ENCODE assay signal across 8 mouse cellular contexts in genomic region chr1:182408243-182408642, GRCm38 (mm10). TPM values are rescaled to one million over a fixed set of nuclear protein-coding genes. Genes with fewer than 3 reads are reported as not detected.
DNase-seq lines count a peak whose midpoint lies in the region; ATAC-seq and TF ChIP-seq lines count a peak whose summit lies in the region.

No protein-coding gene starts in this region.

- H3K36me3 ChIP-seq in heart, postnatal 0 days (replicated peaks; ENCODE audit: control insufficient read depth, insufficient read depth, low read length), result no peaks in the 10 kb centered on the region
- peaks cover 4% of the 10 kb centered on the region for H3K36me3 ChIP-seq in G1E (replicated peaks)
- H3K36me3 ChIP-seq in embryonic facial prominence, embryonic 12.5 days, result no peaks in the 10 kb centered on the region
- H3K36me3 ChIP-seq in limb, embryonic 13.5 days, result no peaks in the 10 kb centered on the region
- no peaks in the 10 kb centered on the region for H3K36me3 ChIP-seq in stomach, postnatal 0 days (ENCODE audit: control insufficient read depth, insufficient read depth, low read length)

- H3K4me3 ChIP-seq in heart, postnatal 0 days (ENCODE audit: low read depth, low read length), result peak overlapping the region; percentile 86
- peak overlapping the region; percentile 90 for H3K4me3 ChIP-seq in G1E (ENCODE audit: low read depth, low read length)
- H3K4me3 ChIP-seq in embryonic facial prominence, embryonic 12.5 days, result peak overlapping the region; percentile 85
- H3K4me3 ChIP-seq in limb, embryonic 13.5 days, result peak overlapping the region; percentile 86
- peak overlapping the region; percentile 70 for H3K4me3 ChIP-seq in stomach, postnatal 0 days (ENCODE audit: low read depth, low read length)

- H3K9me3 ChIP-seq in heart, postnatal 0 days (replicated peaks; ENCODE audit: control insufficient read depth, low read length), result no peaks in the 10 kb centered on the region
- H3K9me3 ChIP-seq in G1E (replicated peaks), result no peaks in the 10 kb centered on the region
- no peaks in the 10 kb centered on the region for H3K9me3 ChIP-seq in embryonic facial prominence, embryonic 12.5 days
- no peaks in the 10 kb centered on the region for H3K9me3 ChIP-seq in limb, embryonic 13.5 days
- no peaks in the 10 kb centered on the region for H3K9me3 ChIP-seq in stomach, postnatal 0 days (ENCODE audit: control insufficient read depth, low read length)

- DNase-seq in heart, postnatal 0 days (ENCODE audit: low spot score), result no peak
- DNase-seq in heart, postnatal 25 days (ENCODE audit: low spot score), result no peak
- DNase-seq in G1E (ENCODE audit: low spot score), result peak; percentile 5
- no peak for DNase-seq in stomach, postnatal 0 days (ENCODE audit: low spot score)
- DNase-seq in layer of hippocampus, postnatal 25 days (ENCODE audit: extremely low spot score in 1 of 2, low spot score in 1 of 2), result no peak
- DNase-seq in gastrocnemius, postnatal 14 days, result no peak

- no peak for TF ChIP-seq CTCF in heart, postnatal 0 days (IDR thresholded peaks at IDR 0.05; ENCODE audit: low read depth)
- TF ChIP-seq CTCF in G1E (IDR thresholded peaks at IDR 0.05; ENCODE audit: low read depth, low read length), result no peak
- no peak for TF ChIP-seq CTCF in stomach, postnatal 0 days (IDR thresholded peaks at IDR 0.05; ENCODE audit: low read depth)

- peak overlapping the region; percentile 93 for H3K4me2 ChIP-seq in heart, postnatal 0 days (ENCODE audit: low read depth, low read length)
- H3K4me2 ChIP-seq in embryonic facial prominence, embryonic 12.5 days (replicated peaks), result peak overlapping the region; percentile 55
- H3K4me2 ChIP-seq in limb, embryonic 13.5 days (replicated peaks), result peak overlapping the region; percentile 71
- peak overlapping the region; percentile 75 for H3K4me2 ChIP-seq in stomach, postnatal 0 days (replicated peaks; ENCODE audit: low read depth)

- 3% methylated on average over 13 of the region's 13 CpGs for WGBS in heart, postnatal 0 days
- 7% methylated on average over 13 of the region's 13 CpGs for WGBS in embryonic facial prominence, embryonic 12.5 days
- WGBS in limb, embryonic 13.5 days, result 3% methylated on average over 13 of the region's 13 CpGs
- WGBS in stomach, postnatal 0 days, result 2% methylated on average over 13 of the region's 13 CpGs

- peak overlapping the region; percentile 94 for H3K9ac ChIP-seq in heart, postnatal 0 days (replicated peaks; ENCODE audit: low read depth, low read length)
- peak overlapping the region; percentile 91 for H3K9ac ChIP-seq in embryonic facial prominence, embryonic 12.5 days
- peak overlapping the region; percentile 88 for H3K9ac ChIP-seq in limb, embryonic 13.5 days
- peak overlapping the region; percentile 79 for H3K9ac ChIP-seq in stomach, postnatal 0 days (ENCODE audit: low read length)

- intact Hi-C loops in heart, postnatal 25 days (cut with DNase I), result no loop called here
- intact Hi-C loops in gastrocnemius, postnatal 14 days (cut with DNase I; ENCODE audit: low total_unique reads), result no loop called here

- no peak for TF ChIP-seq EP300 in heart, postnatal 0 days (IDR thresholded peaks at IDR 0.05; ENCODE audit: low read depth)
- TF ChIP-seq EP300 in stomach, postnatal 0 days (optimal IDR thresholded peaks at IDR 0.05), result no peak

- peaks cover 27% of the 10 kb centered on the region for H3K4me1 ChIP-seq in heart, postnatal 0 days (ENCODE audit: control insufficient read depth, insufficient read depth)
- H3K4me1 ChIP-seq in G1E (ENCODE audit: insufficient read depth, low read depth, low read length), result peaks cover 17% of the 10 kb centered on the region
- H3K4me1 ChIP-seq in embryonic facial prominence, embryonic 12.5 days, result peaks cover 28% of the 10 kb centered on the region
- H3K4me1 ChIP-seq in limb, embryonic 13.5 days, result peaks cover 33% of the 10 kb centered on the region
- H3K4me1 ChIP-seq in stomach, postnatal 0 days (replicated peaks; ENCODE audit: control insufficient read depth, insufficient read depth), result 0 out of 2 replicates have a peak, but pooled peaks cover 6% of the 10 kb centered on the region

- no peaks in the 10 kb centered on the region for H3K27me3 ChIP-seq in heart, postnatal 0 days (ENCODE audit: control insufficient read depth, insufficient read depth, low read length)
- H3K27me3 ChIP-seq in G1E (ENCODE audit: insufficient read depth, low read length), result peaks cover 4% of the 10 kb centered on the region
- H3K27me3 ChIP-seq in embryonic facial prominence, embryonic 12.5 days, result no peaks in the 10 kb centered on the region
- no peaks in the 10 kb centered on the region for H3K27me3 ChIP-seq in limb, embryonic 13.5 days
- no peaks in the 10 kb centered on the region for H3K27me3 ChIP-seq in stomach, postnatal 0 days (ENCODE audit: control insufficient read depth, insufficient read depth, low read length)

- H3K27ac ChIP-seq in heart, postnatal 0 days (ENCODE audit: low read depth), result peak overlapping the region; percentile 77
- peak overlapping the region; percentile 95 for H3K27ac ChIP-seq in embryonic facial prominence, embryonic 12.5 days
- peak overlapping the region; percentile 95 for H3K27ac ChIP-seq in limb, embryonic 13.5 days
- H3K27ac ChIP-seq in stomach, postnatal 0 days (replicated peaks), result peak overlapping the region; percentile 92

- ATAC-seq in heart, postnatal 0 days (ENCODE audit: insufficient read depth, low read depth), result no peak
- ATAC-seq in G1E (ENCODE audit: extremely low read depth, insufficient number of reproducible peaks, low FRiP score, poor library complexity, severe bottlenecking), result no peak
- ATAC-seq in embryonic facial prominence, embryonic 12.5 days (ENCODE audit: insufficient number of reproducible peaks, insufficient read depth, low FRiP score, low TSS enrichment), result 0 out of 2 replicates have a peak, but pooled peaks have one; percentile 1
- no peak for ATAC-seq in limb, embryonic 13.5 days (ENCODE audit: low FRiP score, low read depth)
- no peak for ATAC-seq in stomach, postnatal 0 days (ENCODE audit: low FRiP score, low TSS enrichment)

RNA-seq across cellular contexts. Expression of gene Trp53bp2, which starts 0.7 kb away (rescaled TPM):
- total RNA-seq in heart, postnatal 0 days (2014; rRNA removed; ENCODE audit: low replicate concordance), result 13.6 and 31.9 TPM in 2 replicates
- 7.4 and 8.3 TPM in 2 replicates for polyA plus RNA-seq in heart, postnatal 0 days (2015; fragmentation: Nextera tagmentation; extraction: Ambion mirVana)
- 10 to 100 TPM; 10.4 to 11.0 TPM for total RNA-seq in heart, postnatal 25 days (2021)
- 20.5 and 28.1 TPM in 2 replicates for total RNA-seq in G1E (2014; fragmentation: Nextera tagmentation)
- total RNA-seq in G1E (2017), result 5.5 and 7.6 TPM in 2 replicates
- 10.1 and 16.7 TPM in 2 replicates for polyA plus RNA-seq in G1E (2012)
- 29.9 and 32.9 TPM in 2 replicates for polyA plus RNA-seq in embryonic facial prominence, embryonic 12.5 days (2016; fragmentation: Nextera tagmentation; extraction: Ambion mirVana)
- 25.0 and 25.1 TPM in 2 replicates for polyA plus RNA-seq in limb, embryonic 13.5 days (2015; fragmentation: Nextera tagmentation; extraction: Ambion mirVana)
- polyA plus RNA-seq in stomach, postnatal 0 days (2015; fragmentation: Nextera tagmentation; extraction: Ambion mirVana), result 9.5 and 10.3 TPM in 2 replicates
- 10 to 100 TPM; 26.0 to 29.3 TPM for total RNA-seq in layer of hippocampus, postnatal 25 days (2021)
- 10 to 100 TPM; 10.7 TPM for total RNA-seq in gastrocnemius, postnatal 14 days (2021)
